28 mouse cellular contexts compared by ENCODE assay signal in the genomic region with DNA sequence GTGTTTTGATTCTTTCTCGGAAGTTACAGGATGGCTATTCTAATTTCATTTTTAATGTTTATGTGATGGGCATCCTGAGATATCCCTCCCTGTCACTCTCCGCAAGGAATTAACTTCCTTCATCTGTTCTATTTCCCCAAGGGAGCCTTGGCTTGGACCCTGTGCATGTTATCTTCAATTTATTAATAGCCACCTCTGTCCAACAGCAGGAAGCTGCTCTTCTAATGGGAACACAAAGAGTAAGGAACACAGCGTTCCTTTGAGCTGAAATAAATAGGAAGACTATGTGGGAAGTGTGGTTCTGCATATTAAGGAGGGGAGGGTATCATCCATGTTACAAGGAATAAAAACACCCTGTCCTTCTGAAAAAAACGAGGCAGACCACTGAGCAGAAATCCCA.
A peak's percentile ranks its signal among the peaks of the same experiment; 100 is the strongest.
DNase-seq lines count a peak whose midpoint lies in the region; ATAC-seq and TF ChIP-seq lines count a peak whose summit lies in the region.
"Had no signal": no experiment of that assay in that cellular context is flagged by ENCODE, and none has a peak within 500 bp of the region (broad histone marks: within the 10 kb centered on the region; RNA-seq: fewer than 3 reads in every experiment).

No protein-coding gene starts in this region.

- no peak overlapping the region for H3K4me2 ChIP-seq in heart, postnatal 0 days (ENCODE audit: low read depth, low read length)
- H3K4me2 ChIP-seq in heart, embryonic 12.5 days = no peak overlapping the region
- H3K4me2 ChIP-seq: embryonic facial prominence, embryonic 13.5 days; forebrain, embryonic 12.5 days; heart, embryonic 15.5 days; hindbrain, embryonic 14.5 days had no signal

- no peaks in the 10 kb centered on the region for H3K27me3 ChIP-seq in heart, embryonic 10.5 days (ENCODE audit: insufficient read depth, poor library complexity, severe bottlenecking)
- no peaks in the 10 kb centered on the region for H3K27me3 ChIP-seq in heart, postnatal 0 days (ENCODE audit: control insufficient read depth, insufficient read depth, low read length)
- H3K27me3 ChIP-seq in heart, embryonic 12.5 days (replicated peaks) = no peaks in the 10 kb centered on the region
- H3K27me3 ChIP-seq: embryonic facial prominence, embryonic 13.5 days; forebrain, embryonic 12.5 days; heart, embryonic 15.5 days had no signal

- peak; percentile 96 for DNase-seq in heart, adult 11 months
- no peak for DNase-seq in heart, embryonic 10.5 days (ENCODE audit: low spot score)
- DNase-seq in heart, adult 8-10 months (ENCODE audit: low spot score) = peak; percentile 66
- no peak for DNase-seq in heart, postnatal 14 days
- peak; percentile 10 for DNase-seq in heart, postnatal 0 days (ENCODE audit: low spot score)
- peak; percentile 9 to 18 for DNase-seq in heart, postnatal 10 days
- DNase-seq: adrenal gland, adult 8-10 months; adrenal gland, postnatal 25 days; cerebellum, adult 11-12 months; cerebellum, adult 8-10 months; cerebellum, postnatal 10 days; cerebellum, postnatal 36 days; embryo, embryonic 11 days; gastrocnemius, postnatal 10 days; gastrocnemius, postnatal 36 days; kidney, adult 18-20 months had no signal

- WGBS in heart, embryonic 10.5 days = 80% methylated on average over 4 of the region's 4 CpGs
- 37% methylated on average over 4 of the region's 4 CpGs for WGBS in heart, postnatal 0 days
- 68% methylated on average over 4 of the region's 4 CpGs for WGBS in heart, embryonic 12.5 days

- no peak for TF ChIP-seq CTCF in heart, postnatal 0 days (IDR thresholded peaks at IDR 0.05; ENCODE audit: low read depth)

- no peaks in the 10 kb centered on the region for H3K9me3 ChIP-seq in heart, embryonic 10.5 days
- H3K9me3 ChIP-seq in heart, postnatal 0 days (replicated peaks; ENCODE audit: control insufficient read depth, low read length) = no peaks in the 10 kb centered on the region
- H3K9me3 ChIP-seq in heart, embryonic 12.5 days (replicated peaks) = no peaks in the 10 kb centered on the region
- H3K9me3 ChIP-seq: embryonic facial prominence, embryonic 10.5 days; embryonic facial prominence, embryonic 13.5 days; forebrain, embryonic 12.5 days; heart, embryonic 15.5 days had no signal

- H3K4me1 ChIP-seq in heart, embryonic 10.5 days = no peaks in the 10 kb centered on the region
- no peaks in the 10 kb centered on the region for H3K4me1 ChIP-seq in heart, postnatal 0 days (ENCODE audit: control insufficient read depth, insufficient read depth)
- H3K4me1 ChIP-seq in heart, embryonic 12.5 days (replicated peaks) = no peaks in the 10 kb centered on the region
- H3K4me1 ChIP-seq: embryonic facial prominence, embryonic 10.5 days; forebrain, embryonic 12.5 days; heart, embryonic 15.5 days had no signal

- ATAC-seq in heart, postnatal 0 days (ENCODE audit: insufficient read depth, low read depth) = peak; percentile 60
- no peak for ATAC-seq in heart, embryonic 12.5 days (ENCODE audit: insufficient number of reproducible peaks, low FRiP score)
- ATAC-seq: activated CD4-positive, CD25-positive, alpha-beta regulatory T cell, adult 4 months; forebrain, embryonic 16.5 days; hindbrain, postnatal 0 days; inflammation-experienced regulatory T-cells, adult 6 months; intestine, embryonic 16.5 days had no signal

- H3K4me3 ChIP-seq in heart, embryonic 10.5 days = no peak overlapping the region
- no peak overlapping the region for H3K4me3 ChIP-seq in heart, postnatal 0 days (ENCODE audit: low read depth, low read length)
- no peak overlapping the region for H3K4me3 ChIP-seq in heart, embryonic 12.5 days
- H3K4me3 ChIP-seq: embryonic facial prominence, embryonic 10.5 days; embryonic facial prominence, embryonic 13.5 days; erythroblast, embryonic 14.5 days; forebrain, embryonic 12.5 days; heart, embryonic 15.5 days had no signal

- intact Hi-C loops in heart, postnatal 14 days (cut with DNase I) = no loop called here
- intact Hi-C loops in heart, postnatal 10 days (cut with DNase I) = no loop called here

- no peak overlapping the region for H3K9ac ChIP-seq in heart, postnatal 0 days (replicated peaks; ENCODE audit: low read depth, low read length)
- no peak overlapping the region for H3K9ac ChIP-seq in heart, embryonic 12.5 days
- H3K9ac ChIP-seq: embryonic facial prominence, embryonic 13.5 days; forebrain, embryonic 12.5 days; heart, embryonic 15.5 days; hindbrain, embryonic 14.5 days had no signal

- TF ChIP-seq EP300 in heart, postnatal 0 days (IDR thresholded peaks at IDR 0.05; ENCODE audit: low read depth) = 0 out of 2 replicates have a peak, but pooled peaks have one; percentile 49

- H3K36me3 ChIP-seq in heart, embryonic 10.5 days = no peaks in the 10 kb centered on the region
- no peaks in the 10 kb centered on the region for H3K36me3 ChIP-seq in heart, postnatal 0 days (replicated peaks; ENCODE audit: control insufficient read depth, insufficient read depth, low read length)
- H3K36me3 ChIP-seq in heart, embryonic 12.5 days = no peaks in the 10 kb centered on the region
- H3K36me3 ChIP-seq: embryonic facial prominence, embryonic 10.5 days; embryonic facial prominence, embryonic 13.5 days; forebrain, embryonic 12.5 days; heart, embryonic 15.5 days had no signal

- no peak overlapping the region for H3K27ac ChIP-seq in heart, embryonic 10.5 days
- H3K27ac ChIP-seq in heart, postnatal 0 days (ENCODE audit: low read depth) = peak overlapping the region; percentile 7; the same call in 1 of the 2 replicates
- H3K27ac ChIP-seq in heart, embryonic 12.5 days (ENCODE audit: poor library complexity, severe bottlenecking) = no peak overlapping the region
- H3K27ac ChIP-seq: embryonic facial prominence, embryonic 10.5 days; embryonic facial prominence, embryonic 13.5 days; forebrain, embryonic 12.5 days; heart, embryonic 15.5 days; hindbrain, embryonic 14.5 days; hindbrain, postnatal 0 days had no signal

Comparison
In these comparisons a context has a peak if more than half of its experiments do, and no peak if none do; other contexts are left out.
1. DNase-seq: peak in heart, adult 11 months (single experiment), heart, adult 8-10 months (single experiment), heart, postnatal 0 days (single experiment) and heart, postnatal 10 days (2 of 2); none in heart, embryonic 10.5 days (single experiment) and heart, postnatal 14 days (0 of 2).